Mouse (Mus musculus) frontal cortex, postnatal 14 days (tissue): ENCODE data around the gene Syt2.

Experiments used
- DNase-seq, 2 experiments: peaks; one replicate each; pipeline ENCODE4 v3.0.0; 2022; ENCODE audit warnings: low spot score in 2 of 2

Syt2 gene

GRCm38 (mm10) chr1:134650816-134651215 is 4.3 kb downstream of the Syt2 start:
- no peak for DNase-seq

- DNase-seq = peak in 1 of 2 experiments; percentile 23
Measured at GRCm38 (mm10) chr1:134651268-134651850, 4.9 kb downstream of the Syt2 start.

GRCm38 (mm10) chr1:134651851-134652398 is 5.4 kb downstream of the Syt2 start:
- DNase-seq = no peak

GRCm38 (mm10) chr1:134653603-134654257 is 7.3 kb downstream of the Syt2 start:
- no peak for DNase-seq

GRCm38 (mm10) chr1:134658841-134659240 is 12.4 kb downstream of the Syt2 start:
- no peak for DNase-seq

- DNase-seq = no peak
Measured at GRCm38 (mm10) chr1:134660163-134660562, 13.7 kb downstream of the Syt2 start.

- DNase-seq = no peak
Measured at GRCm38 (mm10) chr1:134671234-134672070, 25.0 kb downstream of the Syt2 start.

GRCm38 (mm10) chr1:134674312-134674711 is 27.8 kb downstream of the Syt2 start:
- DNase-seq = no peak

- DNase-seq = no peak
Measured at GRCm38 (mm10) chr1:134679445-134679844, 33.0 kb downstream of the Syt2 start.

- DNase-seq = no peak
Measured at GRCm38 (mm10) chr1:134680617-134681016, 34.1 kb downstream of the Syt2 start.

- peak in 1 of 2 experiments; percentile 13 for DNase-seq
Measured at GRCm38 (mm10) chr1:134682460-134682859, 36.0 kb downstream of the Syt2 start.

- no peak for DNase-seq
Measured at GRCm38 (mm10) chr1:134686834-134687421, 40.5 kb downstream of the Syt2 start.

GRCm38 (mm10) chr1:134696302-134696701 is 49.8 kb downstream of the Syt2 start:
- no peak for DNase-seq

GRCm38 (mm10) chr1:134697073-134697472 is 50.6 kb downstream of the Syt2 start:
- DNase-seq = no peak

- no peak for DNase-seq
Measured at GRCm38 (mm10) chr1:134697522-134698250, 51.2 kb downstream of the Syt2 start.

GRCm38 (mm10) chr1:134698486-134698885 is 52.0 kb downstream of the Syt2 start:
- DNase-seq = no peak

GRCm38 (mm10) chr1:134699390-134699789 is 52.9 kb downstream of the Syt2 start:
- DNase-seq = no peak

- DNase-seq = no peak
Measured at GRCm38 (mm10) chr1:134700151-134700550, 53.7 kb downstream of the Syt2 start.

- no peak for DNase-seq
Measured at GRCm38 (mm10) chr1:134700634-134701033, 54.2 kb downstream of the Syt2 start.

GRCm38 (mm10) chr1:134701191-134701590 is 54.7 kb downstream of the Syt2 start:
- DNase-seq = no peak

- DNase-seq = no peak
Measured at GRCm38 (mm10) chr1:134703232-134703631, 56.8 kb downstream of the Syt2 start.
